Mouse (Mus musculus) left cerebral cortex, postnatal 25 days (tissue): Measurements from ENCODE around the gene Trmt13. TPM values are rescaled to one million over a fixed set of nuclear protein-coding genes. Genes with fewer than 3 reads are reported as not detected.
"Not testable (repeated sequence)": the region's sequence is repeated elsewhere in the genome, so short reads cannot be mapped to it uniquely, and the experiment has no call there.

Experiments used
- DNase-seq, 2 experiments: peaks; one replicate each; pipeline ENCODE4 v3.0.0; 2022; ENCODE audit warnings: low spot score in 2 of 2, mixed read lengths in 1 of 2
- intact Hi-C: fragments of 180-260 bp; cut with DNase I; formaldehyde crosslinking; loops from one replicate; pipeline ENCODE4 v1.15.1; 2025
- total RNA-seq, 2 experiments: library from RNA; stranded (reverse); gene quantifications; 2 replicates each; pipeline ENCODE4 v1.2.3; 2021

Gene Trmt13
- 10 to 100 TPM; 13.5 to 16.4 TPM for total RNA-seq

DNA sequence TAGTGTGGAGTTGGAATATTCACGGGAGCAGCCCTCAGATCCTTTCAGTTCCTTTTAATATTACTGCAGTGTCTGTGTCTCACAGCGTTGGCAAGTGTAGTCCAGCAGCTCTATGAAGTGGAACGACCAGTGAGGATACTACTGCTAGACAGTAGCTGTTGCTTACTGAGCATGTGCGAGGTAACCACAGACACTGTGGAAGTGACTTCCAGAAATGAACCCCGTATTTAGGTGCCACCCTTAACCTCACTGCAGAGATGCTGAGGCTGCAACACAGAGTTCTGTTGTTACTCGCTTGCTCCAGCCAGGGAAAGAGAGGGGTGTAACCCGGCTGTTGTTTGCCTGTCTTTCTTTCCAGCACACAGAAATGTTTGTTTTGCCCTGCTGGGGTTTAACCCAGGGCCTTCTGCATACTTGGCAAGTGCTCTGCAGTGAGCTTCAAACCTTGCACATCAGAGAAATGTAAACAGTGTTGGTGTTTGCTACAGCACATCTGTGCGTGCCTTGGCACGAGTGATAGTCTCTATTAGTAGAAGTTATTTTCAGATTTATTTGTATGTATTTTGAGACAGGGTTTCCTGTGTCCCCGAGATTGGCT lies at the start of gene Trmt13:
Gene Trmt13 (minus strand): TSS at position 293 of the 598 bp plus-strand sequence.
- peak in 1 of 2 experiments; percentile 33 for DNase-seq
- intact Hi-C loops: no loop called here

GRCm38 (mm10) chr3:116662463-116662863 lies 48.1 kb upstream of the Trmt13 start, which contains the start of gene Mfsd14a:
Gene Mfsd14a (minus strand): TSS chr3:116662677.
- intact Hi-C loops: loop anchor here (1.0 to 5.0 kb wide), 2 partner anchors 68 to 155 kb away; partner anchors contain the start of genes Rtca and Sass6

DNA sequence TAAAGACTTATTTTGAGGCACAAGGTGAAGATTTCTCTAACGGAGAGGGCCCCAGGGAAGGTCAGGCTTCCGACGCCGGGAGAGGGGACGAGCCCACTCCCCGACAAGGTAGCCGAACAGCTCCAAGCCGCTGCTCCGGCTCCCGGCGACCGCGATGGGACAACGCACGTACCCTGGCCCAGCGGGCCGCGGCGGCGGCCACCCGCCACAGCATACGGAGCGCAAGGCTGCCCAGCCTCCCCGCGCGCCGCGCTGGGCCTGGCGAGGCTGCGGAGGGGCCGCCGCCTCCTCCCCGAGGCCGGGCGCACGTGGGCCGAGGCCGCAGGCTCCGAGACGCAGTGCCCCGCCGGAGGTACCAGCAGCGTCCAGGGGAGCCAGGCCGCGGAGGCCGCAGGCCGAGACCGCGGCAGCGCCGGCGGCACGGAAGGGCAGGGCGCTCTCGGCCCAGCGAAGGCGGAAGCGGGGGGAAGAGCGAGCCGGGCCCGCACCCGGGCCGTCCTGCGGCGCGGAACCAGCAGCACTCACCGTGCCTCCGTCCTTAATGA lies 47.6 kb upstream of the Trmt13 start:
- intact Hi-C loops: loop anchor here (1.0 to 5.0 kb wide), 2 partner anchors 68 to 155 kb away; partner anchors contain the start of genes Rtca and Sass6
- DNase-seq: peak; percentile 19 to 60

More at GRCm38 (mm10) chr3:116662463-116662863, 48.1 kb upstream of the Trmt13 start, which contains the start of gene Mfsd14a:
- DNase-seq: peak; percentile 98

DNA sequence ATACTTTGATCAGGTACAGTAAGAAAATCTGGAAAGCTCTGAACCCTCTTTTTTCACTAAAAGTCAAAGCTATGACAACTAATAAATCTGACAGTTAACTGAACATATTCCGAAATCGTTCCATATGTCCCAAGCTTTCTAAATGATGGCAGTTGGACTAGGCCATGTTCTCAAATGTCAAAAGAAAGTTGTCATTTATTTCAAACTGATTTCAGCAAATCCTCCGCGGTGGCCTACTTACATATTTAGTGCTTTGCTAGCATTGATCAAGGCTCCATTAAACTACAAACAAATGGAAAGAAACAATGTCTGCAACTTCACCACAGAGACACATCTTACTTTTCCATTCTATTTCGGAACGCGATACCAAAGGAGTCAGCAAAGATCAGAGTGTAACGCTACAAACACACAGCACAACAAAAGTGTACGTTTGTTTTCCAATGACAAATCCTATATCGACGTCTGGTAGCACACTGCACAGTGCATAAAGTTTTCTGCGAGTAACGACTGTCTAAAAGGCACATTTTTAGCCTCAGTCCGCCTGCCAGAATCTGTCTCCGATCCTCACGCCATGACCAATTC lies 47.0 kb upstream of the Trmt13 start:
- intact Hi-C loops: loop anchor here (5.0 kb wide), 1 partner anchor 154 kb away; the partner anchor contains the start of gene Rtca
- no peak for DNase-seq

- intact Hi-C loops: loop anchor here (5.0 kb wide), 1 partner anchor 153 kb away; the partner anchor contains the start of gene Rtca
- DNase-seq: no peak
These were observed 45.6 kb upstream of the Trmt13 start for GRCm38 (mm10) chr3:116659856-116660430.

DNA sequence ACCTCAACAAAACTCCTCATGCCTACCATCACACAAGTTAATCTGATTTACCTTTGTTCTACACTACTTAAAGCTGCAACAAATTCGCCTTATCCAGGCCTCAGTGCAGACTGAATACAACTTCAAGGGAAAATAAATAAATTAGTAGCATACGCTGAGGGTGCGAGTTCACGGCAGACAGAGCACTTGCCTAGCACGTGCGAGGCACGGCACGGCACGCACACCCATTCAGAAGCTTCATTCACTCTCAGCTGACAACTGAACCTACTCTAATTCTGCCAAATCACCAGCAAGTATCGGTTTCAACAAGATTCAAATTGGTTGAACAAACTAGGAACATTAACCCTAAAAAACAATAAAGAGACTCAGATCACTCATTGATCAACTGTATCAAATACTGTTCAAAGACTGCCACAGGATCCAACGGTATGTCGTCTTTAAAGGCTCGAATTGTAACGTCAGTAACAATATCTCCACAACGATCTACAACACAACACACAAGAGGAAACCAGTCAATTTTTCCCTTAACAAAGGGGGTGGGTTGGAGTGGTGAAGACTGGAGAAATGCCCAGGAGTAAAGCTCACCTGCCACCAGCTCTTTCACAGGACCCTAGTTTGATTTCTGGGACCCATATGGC lies 44.7 kb upstream of the Trmt13 start:
- no peak for DNase-seq
- intact Hi-C loops: no loop called here

DNA sequence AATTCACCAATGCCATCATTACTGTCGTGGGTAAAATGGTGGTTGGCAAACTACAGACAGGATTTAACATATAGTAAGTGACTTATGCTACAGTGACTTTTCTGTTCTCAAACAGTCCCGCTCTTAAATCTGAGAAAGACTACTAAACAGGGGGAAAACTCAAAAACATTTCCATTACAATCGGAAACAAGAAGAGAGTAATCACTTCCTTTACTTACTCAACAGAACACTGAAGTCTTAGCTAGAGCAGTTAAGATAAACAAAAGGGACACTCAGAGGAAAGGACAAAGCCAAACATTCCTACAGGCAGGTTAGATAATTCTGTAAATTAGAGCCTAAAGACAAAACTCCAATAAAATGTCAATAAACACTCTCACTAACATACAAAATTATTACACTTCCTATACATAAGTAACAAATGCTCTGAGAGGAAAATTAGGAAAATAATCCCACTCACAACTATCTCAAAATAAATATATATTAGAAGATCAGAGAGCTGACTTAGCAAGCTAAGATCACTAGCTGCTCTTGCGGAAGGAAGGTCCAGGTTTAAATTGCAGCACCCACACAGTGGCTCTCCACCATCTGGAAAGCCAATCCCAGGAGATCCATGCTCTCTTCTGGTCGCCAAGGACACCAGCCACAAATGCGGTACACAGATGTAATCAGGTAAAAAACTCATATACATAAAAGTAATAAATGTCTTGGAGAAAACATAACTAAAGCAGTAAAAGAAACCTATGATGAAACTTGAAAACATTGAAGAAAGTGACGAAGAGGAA lies 42.0 kb upstream of the Trmt13 start:
- intact Hi-C loops: no loop called here
- no peak for DNase-seq

GRCm38 (mm10) chr3:116654051-116654450 lies 39.7 kb upstream of the Trmt13 start:
- intact Hi-C loops, DNase-seq: not testable (repeated sequence)

DNA sequence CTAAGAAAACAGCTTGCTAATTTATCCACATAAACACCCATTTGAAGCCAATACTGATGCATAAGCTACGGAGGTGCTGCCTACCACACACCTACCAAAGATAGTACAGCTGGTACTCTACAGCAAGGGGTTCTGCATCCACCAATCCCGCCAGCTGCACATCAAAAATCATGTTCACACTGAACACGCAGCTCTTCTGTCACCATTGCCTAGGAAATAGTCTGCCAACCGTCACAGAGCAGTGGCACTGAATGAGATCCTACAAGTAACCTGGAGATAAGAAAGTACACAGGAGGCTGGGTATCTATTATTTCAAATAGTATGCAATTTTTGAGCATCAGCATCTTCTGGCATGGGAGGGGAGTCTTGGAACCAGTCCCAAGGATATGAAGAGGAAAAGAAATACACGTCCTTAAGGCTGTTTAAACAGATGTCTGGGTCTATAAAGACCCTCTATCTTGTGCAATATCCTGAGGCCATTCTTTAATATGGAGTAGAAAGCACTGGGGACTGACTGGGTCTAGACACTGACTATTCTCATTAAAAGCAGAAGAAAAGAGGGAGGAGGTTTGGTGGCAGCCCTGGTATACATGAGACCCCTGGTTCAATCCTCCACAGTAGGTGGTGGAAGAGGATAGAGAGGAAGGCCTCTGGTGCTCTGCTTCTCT lies 39.0 kb upstream of the Trmt13 start:
- intact Hi-C loops: no loop called here
- DNase-seq: no peak

DNA sequence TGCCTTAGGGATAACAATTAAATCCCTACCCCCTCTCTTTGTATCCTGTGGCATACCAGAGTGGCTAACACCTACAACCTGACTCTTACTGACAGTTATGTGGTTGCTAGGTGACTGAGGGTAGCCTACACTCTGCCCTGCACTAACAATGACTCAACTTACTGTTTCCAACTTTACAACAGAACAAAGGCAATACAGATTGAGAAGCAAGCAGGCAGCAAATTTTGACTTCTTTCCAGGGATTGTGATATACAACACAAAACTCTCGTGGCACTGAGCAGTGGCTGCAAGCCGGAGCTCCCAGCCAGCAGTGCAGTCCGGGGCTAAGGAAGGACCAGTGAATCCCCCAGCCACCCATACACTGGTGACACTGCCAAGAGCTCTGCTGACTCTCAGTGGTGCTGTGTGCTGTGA lies 37.7 kb upstream of the Trmt13 start:
- no peak for DNase-seq
- intact Hi-C loops: no loop called here

DNA sequence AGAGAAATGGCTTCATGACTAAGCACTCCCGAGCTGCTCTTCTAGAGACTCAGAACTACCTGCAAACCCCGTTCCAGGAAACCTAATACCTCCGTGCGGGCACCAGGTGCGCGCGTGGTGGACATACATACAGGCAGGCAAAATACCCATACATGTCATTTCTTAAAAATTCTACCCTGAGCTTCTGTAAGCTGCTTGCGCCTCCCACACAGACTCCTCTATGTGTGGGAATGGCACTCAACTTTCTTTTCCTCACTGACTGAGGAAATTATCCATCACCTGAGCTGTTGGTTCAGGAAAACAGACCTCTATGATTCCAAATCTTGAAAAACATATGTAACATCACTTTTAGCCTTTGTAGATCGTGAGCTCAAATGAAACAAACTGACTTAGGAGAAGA lies 36.3 kb upstream of the Trmt13 start:
- DNase-seq: peak in 1 of 2 experiments; percentile 55
- intact Hi-C loops: no loop called here

DNA sequence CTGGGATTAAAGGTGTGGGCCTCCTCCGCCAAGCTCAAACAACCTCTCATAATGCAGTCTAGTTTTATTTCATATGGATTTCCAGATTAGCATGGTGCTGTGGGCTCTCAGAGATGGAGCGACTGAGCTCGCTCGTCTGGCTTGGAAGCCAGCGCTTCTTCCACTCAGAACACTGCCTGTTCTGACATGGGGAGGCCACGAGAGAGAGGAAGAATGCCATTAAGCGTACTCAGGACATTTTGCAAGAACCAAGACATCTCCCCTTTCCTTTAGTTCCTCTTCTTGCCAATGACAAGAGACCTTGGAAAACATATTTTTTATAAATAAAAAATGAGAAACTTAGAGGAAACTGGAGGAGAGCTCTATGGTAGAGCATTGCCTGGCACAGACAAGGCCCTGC lies 34.4 kb upstream of the Trmt13 start:
- intact Hi-C loops: no loop called here
- no peak for DNase-seq

GRCm38 (mm10) chr3:116646387-116646786 lies 32.0 kb upstream of the Trmt13 start:
- DNase-seq: no peak
- intact Hi-C loops: no loop called here

- intact Hi-C loops: no loop called here
- no peak for DNase-seq
These were observed 28.0 kb upstream of the Trmt13 start for GRCm38 (mm10) chr3:116642373-116642772.

- no peak for DNase-seq
- intact Hi-C loops: no loop called here
These were observed 27.5 kb upstream of the Trmt13 start for GRCm38 (mm10) chr3:116641811-116642371.

DNA sequence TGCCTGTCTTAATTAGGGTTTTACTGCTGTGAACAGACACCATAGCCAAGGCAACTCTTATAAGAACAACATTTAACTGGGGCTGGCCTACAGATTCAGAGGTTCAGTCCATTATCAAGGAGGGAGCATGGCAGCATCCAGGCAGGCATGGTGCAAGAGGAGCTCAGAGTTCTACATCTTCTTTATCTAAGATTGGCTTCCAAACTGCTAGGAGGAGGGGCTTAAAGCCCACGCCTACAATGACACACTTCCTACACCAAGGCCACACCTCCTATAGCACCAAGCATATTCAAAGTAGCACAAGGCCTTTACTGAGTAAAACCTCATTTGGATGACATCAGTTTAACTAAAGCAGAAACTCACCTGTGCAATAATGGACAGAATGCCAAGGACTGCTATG lies 25.6 kb upstream of the Trmt13 start:
- intact Hi-C loops: no loop called here
- no peak for DNase-seq

- no peak for DNase-seq
- intact Hi-C loops: no loop called here
These were observed 24.2 kb upstream of the Trmt13 start for GRCm38 (mm10) chr3:116638572-116638971.

- intact Hi-C loops: no loop called here
- DNase-seq: no peak
These were observed 23.5 kb upstream of the Trmt13 start for GRCm38 (mm10) chr3:116637693-116638476.
